8 mouse cellular contexts compared by ENCODE assay signal in genomic region chr11:4885385-4885903, GRCm38 (mm10). TPM values are rescaled to one million over a fixed set of nuclear protein-coding genes. Genes with fewer than 3 reads are reported as not detected.
DNase-seq lines count a peak whose midpoint lies in the region; ATAC-seq and TF ChIP-seq lines count a peak whose summit lies in the region.

No protein-coding gene starts in this region.

- H3K27me3 ChIP-seq in forebrain, postnatal 0 days (ENCODE audit: insufficient read depth, low read length) = no peaks in the 10 kb centered on the region
- no peaks in the 10 kb centered on the region for H3K27me3 ChIP-seq in forebrain, embryonic 12.5 days
- H3K27me3 ChIP-seq in midbrain, embryonic 14.5 days (ENCODE audit: control insufficient read depth, insufficient read depth, low read length) = no peaks in the 10 kb centered on the region
- H3K27me3 ChIP-seq in midbrain, embryonic 16.5 days (ENCODE audit: control insufficient read depth, insufficient read depth, low read depth, low read length) = no peaks in the 10 kb centered on the region
- no peaks in the 10 kb centered on the region for H3K27me3 ChIP-seq in stomach, postnatal 0 days (ENCODE audit: control insufficient read depth, insufficient read depth, low read length)

- TF ChIP-seq EP300 in stomach, postnatal 0 days (optimal IDR thresholded peaks at IDR 0.05) = no peak

- TF ChIP-seq CTCF in forebrain, postnatal 0 days (IDR thresholded peaks at IDR 0.05; ENCODE audit: low read depth) = peak; percentile 64
- peak; percentile 74 for TF ChIP-seq CTCF in stomach, postnatal 0 days (IDR thresholded peaks at IDR 0.05; ENCODE audit: low read depth)

- H3K9ac ChIP-seq in forebrain, postnatal 0 days = no peak overlapping the region
- no peak overlapping the region for H3K9ac ChIP-seq in forebrain, embryonic 12.5 days
- no peak overlapping the region for H3K9ac ChIP-seq in midbrain, embryonic 14.5 days (replicated peaks; ENCODE audit: low read length)
- no peak overlapping the region for H3K9ac ChIP-seq in midbrain, embryonic 16.5 days (ENCODE audit: low read depth, low read length)
- H3K9ac ChIP-seq in stomach, postnatal 0 days (ENCODE audit: low read length) = no peak overlapping the region

- no peak overlapping the region for H3K4me3 ChIP-seq in forebrain, postnatal 0 days (ENCODE audit: low read depth, low read length)
- no peak overlapping the region for H3K4me3 ChIP-seq in forebrain, embryonic 12.5 days (replicated peaks)
- no peak overlapping the region for H3K4me3 ChIP-seq in midbrain, embryonic 14.5 days (replicated peaks; ENCODE audit: low read depth, low read length)
- no peak overlapping the region for H3K4me3 ChIP-seq in midbrain, embryonic 16.5 days (ENCODE audit: low read depth, low read length)
- no peak overlapping the region for H3K4me3 ChIP-seq in stomach, postnatal 0 days (ENCODE audit: low read depth, low read length)

- peak; percentile 57 for DNase-seq in forebrain, postnatal 0 days
- peak; percentile 69 for DNase-seq in midbrain, embryonic 14.5 days
- DNase-seq in adrenal gland, postnatal 25 days = peak; percentile 56
- DNase-seq in induced T-regulatory cell, adult 2 months (ENCODE audit: low read depth) = peak; percentile 78
- DNase-seq in lung, postnatal 25 days (ENCODE audit: low spot score) = peak; percentile 22
- DNase-seq in stomach, postnatal 0 days (ENCODE audit: low spot score) = peak; percentile 66

- H3K4me1 ChIP-seq in forebrain, postnatal 0 days (ENCODE audit: insufficient read depth) = no peaks in the 10 kb centered on the region
- no peaks in the 10 kb centered on the region; the same call in 1 of the 2 replicates for H3K4me1 ChIP-seq in forebrain, embryonic 12.5 days
- no peaks in the 10 kb centered on the region for H3K4me1 ChIP-seq in midbrain, embryonic 14.5 days (ENCODE audit: control insufficient read depth, insufficient read depth, low read length)
- H3K4me1 ChIP-seq in midbrain, embryonic 16.5 days (ENCODE audit: control insufficient read depth, insufficient read depth, low read length) = no peaks in the 10 kb centered on the region
- no peaks in the 10 kb centered on the region for H3K4me1 ChIP-seq in stomach, postnatal 0 days (replicated peaks; ENCODE audit: control insufficient read depth, insufficient read depth)

- H3K4me2 ChIP-seq in forebrain, postnatal 0 days (ENCODE audit: low read depth) = no peak overlapping the region
- H3K4me2 ChIP-seq in forebrain, embryonic 12.5 days = no peak overlapping the region
- no peak overlapping the region for H3K4me2 ChIP-seq in midbrain, embryonic 14.5 days (ENCODE audit: low read length)
- no peak overlapping the region for H3K4me2 ChIP-seq in midbrain, embryonic 16.5 days (ENCODE audit: low read length)
- no peak overlapping the region for H3K4me2 ChIP-seq in stomach, postnatal 0 days (replicated peaks; ENCODE audit: low read depth)

- H3K27ac ChIP-seq in forebrain, postnatal 0 days (ENCODE audit: low read depth, low read length) = no peak overlapping the region
- no peak overlapping the region for H3K27ac ChIP-seq in forebrain, embryonic 12.5 days
- no peak overlapping the region for H3K27ac ChIP-seq in midbrain, embryonic 14.5 days (replicated peaks; ENCODE audit: low read depth, low read length)
- H3K27ac ChIP-seq in midbrain, embryonic 16.5 days (ENCODE audit: low read length) = no peak overlapping the region
- no peak overlapping the region for H3K27ac ChIP-seq in stomach, postnatal 0 days (replicated peaks)

- peaks cover 46% of the 10 kb centered on the region for H3K36me3 ChIP-seq in forebrain, postnatal 0 days (ENCODE audit: insufficient read depth)
- H3K36me3 ChIP-seq in forebrain, embryonic 12.5 days (replicated peaks) = peaks cover 65% of the 10 kb centered on the region
- H3K36me3 ChIP-seq in midbrain, embryonic 14.5 days (ENCODE audit: control insufficient read depth, insufficient read depth, low read length) = peaks cover 57% of the 10 kb centered on the region
- H3K36me3 ChIP-seq in midbrain, embryonic 16.5 days (ENCODE audit: control insufficient read depth, insufficient read depth, low read length) = peaks cover 31% of the 10 kb centered on the region
- H3K36me3 ChIP-seq in stomach, postnatal 0 days (ENCODE audit: control insufficient read depth, insufficient read depth, low read length) = no peaks in the 10 kb centered on the region

- WGBS in forebrain, postnatal 0 days = 60% methylated on average over 2 of the region's 2 CpGs
- 72% methylated on average over 2 of the region's 2 CpGs for WGBS in forebrain, embryonic 12.5 days
- WGBS in midbrain, embryonic 14.5 days = 76% methylated on average over 2 of the region's 2 CpGs
- WGBS in midbrain, embryonic 16.5 days = 61% methylated on average over 2 of the region's 2 CpGs
- WGBS in stomach, postnatal 0 days = 66% methylated on average over 2 of the region's 2 CpGs

- no peaks in the 10 kb centered on the region for H3K9me3 ChIP-seq in forebrain, postnatal 0 days (ENCODE audit: low read length)
- no peaks in the 10 kb centered on the region for H3K9me3 ChIP-seq in forebrain, embryonic 12.5 days
- H3K9me3 ChIP-seq in midbrain, embryonic 14.5 days (ENCODE audit: control insufficient read depth, low read length) = no peaks in the 10 kb centered on the region
- H3K9me3 ChIP-seq in midbrain, embryonic 16.5 days (replicated peaks; ENCODE audit: control insufficient read depth, low read length, poor library complexity, severe bottlenecking) = no peaks in the 10 kb centered on the region
- H3K9me3 ChIP-seq in stomach, postnatal 0 days (ENCODE audit: control insufficient read depth, low read length) = no peaks in the 10 kb centered on the region

- no peak for ATAC-seq in forebrain, postnatal 0 days
- no peak for ATAC-seq in forebrain, embryonic 12.5 days (ENCODE audit: low FRiP score)
- no peak for ATAC-seq in midbrain, embryonic 14.5 days (ENCODE audit: low FRiP score, low TSS enrichment)
- ATAC-seq in midbrain, embryonic 16.5 days = no peak
- no peak for ATAC-seq in stomach, postnatal 0 days (ENCODE audit: low FRiP score, low TSS enrichment)

RNA-seq across cellular contexts. Expression of gene Thoc5, which starts 9.7 kb away (rescaled TPM):
- total RNA-seq in forebrain, postnatal 0 days (2014; rRNA removed) = 55.7 and 57.7 TPM in 2 replicates
- polyA plus RNA-seq in forebrain, postnatal 0 days (2015; fragmentation: Nextera tagmentation; extraction: Ambion mirVana) = 50.6 and 52.2 TPM in 2 replicates
- 55.2 and 61.4 TPM in 2 replicates for polyA plus RNA-seq in forebrain, embryonic 12.5 days (2016; fragmentation: Nextera tagmentation; extraction: Ambion mirVana)
- 60.4 and 66.9 TPM in 2 replicates for polyA plus RNA-seq in midbrain, embryonic 14.5 days (2014; fragmentation: Nextera tagmentation; extraction: Ambion mirVana)
- 57.9 and 64.1 TPM in 2 replicates for polyA plus RNA-seq in midbrain, embryonic 16.5 days (2015; fragmentation: Nextera tagmentation; extraction: Ambion mirVana)
- 33.3 and 36.7 TPM in 2 replicates for total RNA-seq in adrenal gland, postnatal 25 days (2021)
- 18.3 and 21.0 TPM in 2 replicates for polyA plus RNA-seq in stomach, postnatal 0 days (2015; fragmentation: Nextera tagmentation; extraction: Ambion mirVana)

RNA-seq across cellular contexts. Expression of gene Nipsnap1, which starts 11.7 kb away (rescaled TPM):
- total RNA-seq in forebrain, postnatal 0 days (2014; rRNA removed) = 125 and 146 TPM in 2 replicates
- polyA plus RNA-seq in forebrain, postnatal 0 days (2015; fragmentation: Nextera tagmentation; extraction: Ambion mirVana) = 116 and 128 TPM in 2 replicates
- polyA plus RNA-seq in forebrain, embryonic 12.5 days (2016; fragmentation: Nextera tagmentation; extraction: Ambion mirVana) = 95.5 and 99.9 TPM in 2 replicates
- 132 and 133 TPM in 2 replicates for polyA plus RNA-seq in midbrain, embryonic 14.5 days (2014; fragmentation: Nextera tagmentation; extraction: Ambion mirVana)
- 146 and 148 TPM in 2 replicates for polyA plus RNA-seq in midbrain, embryonic 16.5 days (2015; fragmentation: Nextera tagmentation; extraction: Ambion mirVana)
- total RNA-seq in adrenal gland, postnatal 25 days (2021) = 27.5 and 29.2 TPM in 2 replicates
- 28.2 and 29.7 TPM in 2 replicates for polyA plus RNA-seq in stomach, postnatal 0 days (2015; fragmentation: Nextera tagmentation; extraction: Ambion mirVana)

RNA-seq across cellular contexts. Expression of gene Nf2, which starts 36.1 kb away (rescaled TPM):
- 97.3 and 121 TPM in 2 replicates for total RNA-seq in forebrain, postnatal 0 days (2014; rRNA removed)
- polyA plus RNA-seq in forebrain, postnatal 0 days (2015; fragmentation: Nextera tagmentation; extraction: Ambion mirVana) = 49.3 and 57.8 TPM in 2 replicates
- 72.1 and 75.6 TPM in 2 replicates for polyA plus RNA-seq in forebrain, embryonic 12.5 days (2016; fragmentation: Nextera tagmentation; extraction: Ambion mirVana)
- 49.3 and 64.0 TPM in 2 replicates for polyA plus RNA-seq in midbrain, embryonic 14.5 days (2014; fragmentation: Nextera tagmentation; extraction: Ambion mirVana)
- 63.3 and 68.6 TPM in 2 replicates for polyA plus RNA-seq in midbrain, embryonic 16.5 days (2015; fragmentation: Nextera tagmentation; extraction: Ambion mirVana)
- 160 and 207 TPM in 2 replicates for total RNA-seq in adrenal gland, postnatal 25 days (2021)
- 18.2 and 18.7 TPM in 2 replicates for polyA plus RNA-seq in stomach, postnatal 0 days (2015; fragmentation: Nextera tagmentation; extraction: Ambion mirVana)

Comparison
In these comparisons a context has a peak if more than half of its experiments do, and no peak if none do; other contexts are left out.
1. DNase-seq: peak in every context shown above with its lines; median percentile 78 in induced T-regulatory cell, adult 2 months; 69 in midbrain, embryonic 14.5 days; 66 in stomach, postnatal 0 days; 57 in forebrain, postnatal 0 days; 56 in adrenal gland, postnatal 25 days; 22 in lung, postnatal 25 days.